Mouse (Mus musculus) frontal cortex, adult (tissue): ENCODE measurements at regions not wholly inside any gene's neighbourhood (a gene's known extent, or its start where the extent isn't known, plus 50 kb on each side); places are given as distances from the start of the nearest gene placed in this dataset.

ENCODE experiments used
- ATAC-seq: cut with Nextera tagmentation; 2 replicates; pipeline ENCODE4 v1.9.2; 2017; ENCODE audit warnings: mild to moderate bottlenecking, moderate library complexity, mixed read lengths; ENCODE audit not compliant: low TSS enrichment

DNA sequence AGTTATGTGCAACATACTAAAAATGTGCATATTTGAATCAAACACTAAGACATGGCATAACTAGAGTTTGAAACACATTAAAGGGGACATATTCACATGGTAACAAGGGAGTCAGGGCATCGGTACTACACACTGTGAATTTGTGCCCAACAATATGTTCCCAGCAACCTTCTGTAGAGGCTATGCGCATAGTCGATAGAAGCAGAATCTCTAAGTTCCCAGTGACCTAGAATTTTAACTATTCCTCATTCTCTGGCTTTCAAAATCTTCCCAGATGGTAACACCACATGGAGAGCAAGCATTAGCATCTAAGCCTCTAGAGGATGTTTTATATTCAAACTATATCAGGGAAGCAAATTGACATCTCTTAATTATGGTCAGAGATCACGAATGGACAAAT, 1614.7 kb downstream of the Stim2 start:
- peak; percentile 95 for ATAC-seq
